Mouse (Mus musculus) MEL (cell line): ENCODE data around the gene Tgm1. TPM values are rescaled to one million over a fixed set of nuclear protein-coding genes. Genes with fewer than 3 reads are reported as not detected.
A peak's percentile ranks its signal among the peaks of the same experiment; 100 is the strongest.

Experiments
- DNase-seq: peaks from one replicate; pipeline ENCODE4 v3.0.0; 2011; ENCODE audit warnings: low read depth, low spot score
- H3K27ac ChIP-seq: 2 replicates; pipeline ENCODE4 v1.5.1; 2012; ENCODE audit warnings: low read depth, mild to moderate bottlenecking, control low read depth, low read length, moderate library complexity; ENCODE audit not compliant: control insufficient read depth
- H3K27me3 ChIP-seq, 2 experiments: fragments of 150-350 bp in 1 of 2; sonication (generic) in 1 of 2; 2 replicates each; pipeline ENCODE4 v1.6.1; 2012; ENCODE audit warnings: low read length in 2 of 2, mild to moderate bottlenecking in 2 of 2, improper control_type of control experiment in 1 of 2, moderate library complexity in 1 of 2; ENCODE audit not compliant: insufficient read depth in 2 of 2, control insufficient read depth in 1 of 2
- H3K36me3 ChIP-seq, 2 experiments: 2 replicates each; pipeline ENCODE4 v1.6.1; 2012 to 2014; ENCODE audit warnings: low read length in 2 of 2, improper control_type of control experiment in 1 of 2, inconsistent platforms in 1 of 2, mild to moderate bottlenecking in 1 of 2; ENCODE audit not compliant: insufficient read depth in 2 of 2, control insufficient read depth in 1 of 2
- H3K4me1 ChIP-seq, 2 experiments: fragments of 150-350 bp in 1 of 2; sonication (generic) in 1 of 2; 2 replicates each; pipeline ENCODE4 v1.6.1; 2012; ENCODE audit warnings: low read length in 2 of 2, improper control_type of control experiment in 1 of 2, mild to moderate bottlenecking in 1 of 2; ENCODE audit not compliant: insufficient read depth in 2 of 2, control insufficient read depth in 1 of 2
- H3K4me3 ChIP-seq, 2 experiments: fragments of 150-350 bp in 1 of 2; sonication (generic) in 1 of 2; 2 replicates each; pipeline ENCODE4 v1.5.1; 2012; ENCODE audit warnings: low read depth in 2 of 2, low read length in 2 of 2, mild to moderate bottlenecking in 2 of 2, moderate library complexity in 2 of 2, control low read depth in 1 of 2, improper control_type of control experiment in 1 of 2; ENCODE audit not compliant: control insufficient read depth in 1 of 2, insufficient read depth in 1 of 2
- H3K79me2 ChIP-seq: 2 replicates; pipeline ENCODE4 v1.6.1; 2012; ENCODE audit warnings: mild to moderate bottlenecking, low read length, moderate library complexity; ENCODE audit not compliant: control insufficient read depth, poor library complexity, insufficient read depth
- H3K9ac ChIP-seq: 2 replicates; pipeline ENCODE4 v1.6.1; 2012; ENCODE audit warnings: low read depth, mild to moderate bottlenecking, control low read depth, low read length, moderate library complexity; ENCODE audit not compliant: control insufficient read depth, poor library complexity, severe bottlenecking
- H3K9me3 ChIP-seq: fragments of 150-350 bp; sonication (generic); replicated peaks from 2 replicates; pipeline ENCODE4 v1.6.1; 2012; ENCODE audit warnings: mild to moderate bottlenecking, low read length, improper control_type of control experiment, moderate library complexity; ENCODE audit not compliant: insufficient read depth
- BHLHE40 ChIP-seq: IDR thresholded peaks from 2 replicates; pipeline ENCODE4 v1.6.1; 2012; ENCODE audit warnings: low read depth, mild to moderate bottlenecking, inconsistent platforms, low read length, improper control_type of control experiment, borderline replicate concordance
- CHD1 ChIP-seq: IDR thresholded peaks from 2 replicates; pipeline ENCODE4 v1.6.1; 2012; ENCODE audit warnings: low read depth, mild to moderate bottlenecking, inconsistent platforms, low read length, improper control_type of control experiment
- CHD2 ChIP-seq: IDR thresholded peaks from 2 replicates; pipeline ENCODE4 v1.6.1; 2011; ENCODE audit warnings: low read length, improper control_type of control experiment
- CTCF ChIP-seq, 3 experiments: IDR thresholded peaks in 2 of 3; conservative IDR thresholded peaks in 1 of 3; 2 replicates each; pipeline ENCODE4 v1.5.1; 2011 to 2012; ENCODE audit warnings: low read length in 3 of 3, low read depth in 2 of 3, mild to moderate bottlenecking in 2 of 3, improper control_type of control experiment in 1 of 3, inconsistent platforms in 1 of 3, mixed read lengths in 1 of 3, moderate library complexity in 1 of 3; ENCODE audit not compliant: control insufficient read depth in 1 of 3, insufficient read depth in 1 of 3, poor library complexity in 1 of 3, severe bottlenecking in 1 of 3
- E2F4 ChIP-seq: IDR thresholded peaks from 2 replicates; pipeline ENCODE4 v1.6.1; 2011; ENCODE audit warnings: low read depth, low read length, improper control_type of control experiment, borderline replicate concordance
- ELF1 ChIP-seq: IDR thresholded peaks from 2 replicates; pipeline ENCODE4 v1.6.1; 2014; ENCODE audit warnings: low read depth, mild to moderate bottlenecking, inconsistent platforms, low read length, improper control_type of control experiment, moderate library complexity
- EP300 ChIP-seq, 2 experiments: IDR thresholded peaks; 2 replicates each; pipeline ENCODE4 v1.6.1; 2011; ENCODE audit warnings: improper control_type of control experiment in 2 of 2, low read length in 2 of 2, low read depth in 1 of 2, mild to moderate bottlenecking in 1 of 2
- ETS1 ChIP-seq: IDR thresholded peaks from 2 replicates; pipeline ENCODE4 v1.6.1; 2012; ENCODE audit warnings: low read depth, mild to moderate bottlenecking, inconsistent platforms, low read length, improper control_type of control experiment, moderate library complexity
- GATA1 ChIP-seq: IDR thresholded peaks from 2 replicates; pipeline ENCODE4 v1.6.1; 2011; ENCODE audit warnings: low read depth, low read length, improper control_type of control experiment
- HCFC1 ChIP-seq: IDR thresholded peaks from 2 replicates; pipeline ENCODE4 v1.6.1; 2012; ENCODE audit warnings: low read depth, mild to moderate bottlenecking, inconsistent platforms, low read length, improper control_type of control experiment, moderate library complexity
- JUND ChIP-seq: IDR thresholded peaks from 2 replicates; pipeline ENCODE4 v1.6.1; 2011; ENCODE audit warnings: low read depth, mild to moderate bottlenecking, improper control_type of control experiment, low read length
- KAT2A ChIP-seq: conservative IDR thresholded peaks from 2 replicates; pipeline ENCODE4 v1.6.1; 2012; ENCODE audit warnings: low read depth, low read length, improper control_type of control experiment, inconsistent platforms
- MAFK ChIP-seq: IDR thresholded peaks from 2 replicates; pipeline ENCODE4 v1.6.1; 2011; ENCODE audit warnings: low read depth, mild to moderate bottlenecking, low read length, improper control_type of control experiment, borderline replicate concordance
- MAX ChIP-seq: IDR thresholded peaks from 2 replicates; pipeline ENCODE4 v1.6.1; 2011; ENCODE audit warnings: low read length, improper control_type of control experiment
- MXI1 ChIP-seq: IDR thresholded peaks from 2 replicates; pipeline ENCODE4 v1.6.1; 2011; ENCODE audit warnings: mild to moderate bottlenecking, low read depth, low read length, improper control_type of control experiment
- MYC ChIP-seq: IDR thresholded peaks from 2 replicates; pipeline ENCODE4 v1.6.1; 2011; ENCODE audit warnings: low read depth, mild to moderate bottlenecking, low read length, improper control_type of control experiment, moderate library complexity
- NELFE ChIP-seq: IDR thresholded peaks from 2 replicates; pipeline ENCODE4 v1.6.1; 2011; ENCODE audit warnings: low read depth, low read length, improper control_type of control experiment
- NRF1 ChIP-seq: IDR thresholded peaks from 2 replicates; pipeline ENCODE4 v1.6.1; 2014; ENCODE audit warnings: low read depth, mild to moderate bottlenecking, inconsistent platforms, low read length, improper control_type of control experiment, moderate library complexity; ENCODE audit not compliant: poor library complexity, insufficient read depth, severe bottlenecking
- POLR2A ChIP-seq, 2 experiments: IDR thresholded peaks; 2 replicates each; pipeline ENCODE4 v1.6.1; 2011 to 2012; ENCODE audit warnings: low read length in 2 of 2, mild to moderate bottlenecking in 2 of 2, control low read depth in 1 of 2, improper control_type of control experiment in 1 of 2, low read depth in 1 of 2, moderate library complexity in 1 of 2; ENCODE audit not compliant: control insufficient read depth in 1 of 2, insufficient read depth in 1 of 2, poor library complexity in 1 of 2
- POLR2AphosphoS5 ChIP-seq: IDR thresholded peaks from 2 replicates; pipeline ENCODE4 v1.6.1; 2012; ENCODE audit warnings: low read depth, borderline replicate concordance, mild to moderate bottlenecking, inconsistent platforms, low read length, moderate library complexity, mixed read lengths
- RAD21 ChIP-seq: IDR thresholded peaks from 2 replicates; pipeline ENCODE4 v1.6.1; 2011; ENCODE audit warnings: mild to moderate bottlenecking, low read depth, low read length, improper control_type of control experiment
- RCOR1 ChIP-seq: IDR thresholded peaks from 2 replicates; pipeline ENCODE4 v1.6.1; 2012; ENCODE audit warnings: low read depth, mild to moderate bottlenecking, inconsistent platforms, low read length, improper control_type of control experiment
- SIN3A ChIP-seq: IDR thresholded peaks from 2 replicates; pipeline ENCODE4 v1.6.1; 2012; ENCODE audit warnings: low read length, improper control_type of control experiment, inconsistent platforms
- TCF12 ChIP-seq: IDR thresholded peaks from 2 replicates; pipeline ENCODE4 v1.6.1; 2014; ENCODE audit warnings: low read depth, mild to moderate bottlenecking, inconsistent platforms, low read length, improper control_type of control experiment, moderate library complexity
- USF2 ChIP-seq, 2 experiments: IDR thresholded peaks; 2 replicates each; pipeline ENCODE4 v1.6.1; 2011 to 2012; ENCODE audit warnings: improper control_type of control experiment in 2 of 2, low read length in 2 of 2, borderline replicate concordance in 1 of 2, inconsistent platforms in 1 of 2, low read depth in 1 of 2, mild to moderate bottlenecking in 1 of 2; ENCODE audit not compliant: insufficient read depth in 1 of 2
- ZKSCAN1 ChIP-seq: IDR thresholded peaks from 2 replicates; pipeline ENCODE4 v1.6.1; 2012; ENCODE audit warnings: low read depth, mild to moderate bottlenecking, inconsistent platforms, low read length, improper control_type of control experiment, moderate library complexity
- ZMIZ1 ChIP-seq: IDR thresholded peaks from 2 replicates; pipeline ENCODE4 v1.6.1; 2012; ENCODE audit warnings: low read depth, mild to moderate bottlenecking, inconsistent platforms, low read length, improper control_type of control experiment, moderate library complexity
- ZNF384 ChIP-seq: IDR thresholded peaks from 2 replicates; pipeline ENCODE4 v1.6.1; 2012; ENCODE audit warnings: low read depth, mild to moderate bottlenecking, inconsistent platforms, low read length, improper control_type of control experiment
- polyA plus RNA-seq, 2 experiments: library from polyadenylated mRNA; stranded (reverse) in 1 of 2; unstranded in 1 of 2; fragments of >175 nt in 1 of 2; fragments of >200 nt in 1 of 2; gene quantifications; 2 replicates each; pipeline versions ENCODE4 v1.2.1 to v1.2.4; 2012; ENCODE audit warnings: low replicate concordance in 2 of 2, low read depth in 1 of 2; ENCODE audit not compliant: insufficient read length in 2 of 2, insufficient read depth in 1 of 2, missing spikeins in 1 of 2
- total RNA-seq: library from RNA; depleted of rRNA; stranded (reverse); fragments of 300-350 nt; gene quantifications from 2 replicates; pipeline ENCODE4 v1.2.3, GENCODE M21; 2012

Gene Tgm1
- total and polyA plus RNA-seq, 3 experiments: 6.2 to 11.4 TPM; not detected in 1

DNA sequence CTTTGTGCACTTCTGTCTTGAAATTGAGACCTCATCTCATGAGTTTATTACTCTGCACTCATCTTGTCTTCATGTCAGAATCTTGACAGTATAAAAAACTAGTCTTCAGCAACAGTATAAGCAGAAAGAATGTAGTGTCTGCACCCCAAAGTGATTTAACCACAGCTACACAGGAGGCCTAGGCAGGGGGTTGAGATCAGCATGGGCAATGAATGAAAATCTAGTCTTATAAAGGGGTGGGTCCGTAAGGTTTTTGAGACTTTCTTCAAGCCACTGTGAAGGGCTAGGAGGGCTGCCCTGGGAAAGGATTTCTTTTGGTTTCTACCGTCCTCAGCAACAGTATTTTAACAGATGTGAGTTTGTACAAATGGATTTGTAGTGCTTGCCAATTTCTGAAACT is 53.1 kb downstream of the Tgm1 start:
- no peak for TF ChIP-seq NELFE
- no peak for TF ChIP-seq CHD1
- TF ChIP-seq KAT2A: no peak
- TF ChIP-seq ETS1: no peak
- TF ChIP-seq RCOR1: no peak
- no peak for TF ChIP-seq EP300 (IDR thresholded peaks at IDR 0.05; ENCODE audit: low read depth in 1 of 2, low read length in 2 of 2)
- TF ChIP-seq MAFK: no peak
- no peak for TF ChIP-seq TCF12
- no peak for TF ChIP-seq NRF1
- TF ChIP-seq ZKSCAN1: no peak
- no peak for TF ChIP-seq BHLHE40
- TF ChIP-seq MXI1: no peak
- TF ChIP-seq POLR2AphosphoS5: no peak
- TF ChIP-seq POLR2A (IDR thresholded peaks at IDR 0.05; ENCODE audit: control insufficient read depth in 1 of 2, insufficient read depth in 1 of 2, low read depth in 1 of 2, low read length in 2 of 2, poor library complexity in 1 of 2): no peak
- TF ChIP-seq MAX: no peak
- TF ChIP-seq HCFC1: no peak
- TF ChIP-seq GATA1: no peak
- no peak for TF ChIP-seq CHD2
- TF ChIP-seq JUND: no peak
- Histone ChIP-seq H3K27ac (peak overlapping the region; percentile 85), H3K4me3 (peak overlapping the region; percentile 69 to 89), H3K79me2 (peaks cover 2% of the 10 kb centered on the region), H3K9ac (peak overlapping the region; percentile 67), H3K36me3 (peaks cover 3 to 11% of the 10 kb centered on the region in 2 experiments; a peak in 3 of 4 replicates), H3K4me1 (peaks cover 3 to 14% of the 10 kb centered on the region in 2 experiments), H3K9me3 (no peaks in the 10 kb centered on the region), H3K27me3 (no peaks in the 10 kb centered on the region)
- DNase-seq: no peak

DNA sequence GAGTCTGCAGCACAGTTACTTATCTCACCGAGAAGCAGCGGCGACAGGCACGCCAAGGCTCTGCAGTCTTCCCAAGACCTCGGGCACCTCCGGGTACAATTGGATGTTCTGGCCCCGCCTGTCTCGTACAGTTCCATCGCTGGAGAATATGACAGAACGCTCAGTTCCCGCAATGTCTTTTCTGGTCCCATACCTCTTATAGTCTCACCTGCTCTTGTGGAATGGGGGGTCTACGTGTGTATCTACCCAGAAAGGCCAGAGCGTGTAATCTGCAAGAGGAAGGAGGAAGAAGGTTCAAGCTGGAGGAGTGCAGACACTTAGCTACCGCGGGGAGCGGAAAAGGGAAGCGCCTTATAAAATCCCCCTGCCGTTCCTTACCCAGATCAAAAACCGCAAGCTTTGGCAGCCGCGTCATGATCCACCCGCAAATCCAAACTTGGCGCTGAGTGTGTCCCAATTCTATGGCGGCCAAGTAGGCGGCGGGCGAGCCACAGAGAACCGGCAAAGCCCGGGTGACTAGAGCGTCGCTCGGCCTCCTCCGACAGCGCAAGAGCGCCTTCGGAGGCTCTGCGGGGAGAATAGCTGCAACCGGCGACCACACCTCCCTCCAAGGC is 53.7 kb downstream of the Tgm1 start, which contains the start of gene Mdp1:
TSS of gene Mdp1 (minus strand) at position 549 of the 614 bp plus-strand sequence.
- Histone ChIP-seq H3K4me1 (peaks cover 3 to 14% of the 10 kb centered on the region in 2 experiments), H3K27ac (peak within 1 kb of the TSS; percentile 85), H3K79me2 (no peaks in the 10 kb centered on the region; the same call in 1 of the 2 replicates), H3K9me3 (no peaks in the 10 kb centered on the region), H3K36me3 (peaks cover 3 to 11% of the 10 kb centered on the region in 2 experiments; a peak in 3 of 4 replicates), H3K9ac (peak within 1 kb of the TSS; percentile 67), H3K4me3 (peak within 1 kb of the TSS; percentile 69 to 89), H3K27me3 (no peaks in the 10 kb centered on the region)
- peak; percentile 91 for DNase-seq
- TF ChIP-seq BHLHE40 (no peak), RAD21 (no peak), CHD2 (no peak), EP300 (IDR thresholded peaks at IDR 0.05; ENCODE audit: low read depth in 1 of 2, low read length in 2 of 2) (peak in 1 of 2 experiments; percentile 24; a peak in 1 of 4 replicates), MYC (no peak), TCF12 (peak; percentile 19; the same call in 1 of the 2 replicates), RCOR1 (peak; percentile 39), ETS1 (no peak; the same call in none of the 2 replicates), ZKSCAN1 (no peak), ZNF384 (no peak), NELFE (peak; percentile 63), GATA1 (peak; percentile 30; the same call in 1 of the 2 replicates), MAX (0 out of 2 replicates have a peak, but pooled peaks have one; percentile 15), ELF1 (no peak), ZMIZ1 (peak; percentile 40; the same call in 1 of the 2 replicates), POLR2AphosphoS5 (no peak), USF2 (IDR thresholded peaks at IDR 0.05; ENCODE audit: borderline replicate concordance in 1 of 2, insufficient read depth in 1 of 2, low read depth in 1 of 2, low read length in 2 of 2) (no peak), HCFC1 (peak; percentile 82), E2F4 (no peak), SIN3A (peak; percentile 75), CTCF (IDR thresholded peaks at IDR 0.05 in 2 of 3, conservative IDR thresholded peaks at IDR 0.05 in 1 of 3; ENCODE audit: control insufficient read depth in 1 of 3, insufficient read depth in 1 of 3, low read depth in 2 of 3, low read length in 3 of 3, poor library complexity in 1 of 3, severe bottlenecking in 1 of 3) (peak in 2 of 3 experiments; percentile 65; a peak in 4 of 6 replicates)
